Mouse (Mus musculus) liver, embryonic 11.5 days (tissue): ENCODE measurements around the gene Ptprd. TPM values are rescaled to one million over a fixed set of nuclear protein-coding genes. Genes with fewer than 3 reads are reported as not detected.

ENCODE experiments used
- ATAC-seq: fragments of 200-750 bp; cut with Nextera tagmentation; replicated peaks from 2 replicates; pipeline ENCODE4 v1.8.0; 2017; ENCODE audit warnings: moderate number of reproducible peaks, mild to moderate bottlenecking, moderate TSS enrichment, moderate library complexity; ENCODE audit not compliant: low FRiP score
- DNase-seq: peaks from one replicate; pipeline ENCODE4 v3.0.0-alpha.2; 2017; ENCODE audit warnings: low spot score
- H3K27ac ChIP-seq: fragments of 300-500 bp; sonication (generic); 2 replicates; pipeline ENCODE4 v1.5.1; 2014; ENCODE audit warnings: mild to moderate bottlenecking, low read depth, low read length, control low read depth
- H3K27me3 ChIP-seq: fragments of 300-500 bp; sonication (generic); replicated peaks from 2 replicates; pipeline ENCODE4 v1.6.1; 2014; ENCODE audit warnings: low read length, mixed read lengths; ENCODE audit not compliant: control insufficient read depth, insufficient read depth
- H3K36me3 ChIP-seq: fragments of 300-500 bp; sonication (generic); 2 replicates; pipeline ENCODE4 v1.6.1; 2014; ENCODE audit warnings: mild to moderate bottlenecking, low read length, moderate library complexity, mixed read lengths; ENCODE audit not compliant: control insufficient read depth, insufficient read depth
- H3K4me1 ChIP-seq: fragments of 300-500 bp; sonication (generic); replicated peaks from 2 replicates; pipeline ENCODE4 v1.6.1; 2014; ENCODE audit warnings: low read length, mixed read lengths; ENCODE audit not compliant: control insufficient read depth, insufficient read depth
- H3K4me2 ChIP-seq: fragments of 300-500 bp; sonication (generic); 2 replicates; pipeline ENCODE4 v1.6.1; 2014; ENCODE audit warnings: mild to moderate bottlenecking, control low read depth, moderate library complexity
- H3K4me3 ChIP-seq: fragments of 300-500 bp; sonication (generic); 2 replicates; pipeline ENCODE4 v1.5.1; 2014; ENCODE audit warnings: low read depth, low read length, control low read depth
- H3K9ac ChIP-seq: fragments of 300-500 bp; sonication (generic); 2 replicates; pipeline ENCODE4 v1.6.1; 2014; ENCODE audit warnings: low read depth, low read length, control low read depth
- H3K9me3 ChIP-seq: fragments of 300-500 bp; sonication (generic); 2 replicates; pipeline ENCODE4 v1.6.1; 2016; ENCODE audit warnings: low read length, inconsistent platforms, mixed read lengths; ENCODE audit not compliant: control insufficient read depth
- WGBS: fragments of 180-500 bp; shearing (Covaris S2); extraction: QIAGEN DNeasy Blood & Tissue Kit; methylation state at CpG from one replicate; pipeline ENCODE4 v1.1.7; 2014; 5-methylcytosine and 5-hydroxymethylcytosine counted together
- polyA plus RNA-seq: library from polyadenylated mRNA; unstranded; fragments of >200 nt; fragmentation: Nextera tagmentation; extraction: Ambion mirVana; gene quantifications from 2 replicates; pipeline ENCODE4 v1.2.1, GENCODE M21; 2014

Ptprd gene
- polyA plus RNA-seq, 1 experiment from 2014 or later: 8.4 TPM

- H3K4me1 ChIP-seq: no peaks in the 10 kb centered on the region
- no peaks in the 10 kb centered on the region for H3K9me3 ChIP-seq
- no peak overlapping the region for H3K4me3 ChIP-seq
- H3K4me2 ChIP-seq: no peak overlapping the region
- no peak for DNase-seq
- H3K9ac ChIP-seq: no peak overlapping the region
- H3K27me3 ChIP-seq: no peaks in the 10 kb centered on the region
- no peak for ATAC-seq
- no peak overlapping the region for H3K27ac ChIP-seq
- H3K36me3 ChIP-seq: no peaks in the 10 kb centered on the region
- WGBS: 82% methylated on average over 1 of the region's 1 CpGs
Observed at GRCm38 (mm10) chr4:78168447-78168846, 43.3 kb downstream of the Ptprd start.

GRCm38 (mm10) chr4:78160451-78160850 lies 51.3 kb downstream of the Ptprd start:
- Histone ChIP-seq H3K4me3 (no peak overlapping the region), H3K4me2 (no peak overlapping the region), H3K27me3 (no peaks in the 10 kb centered on the region), H3K9ac (no peak overlapping the region), H3K4me1 (no peaks in the 10 kb centered on the region), H3K36me3 (no peaks in the 10 kb centered on the region), H3K9me3 (no peaks in the 10 kb centered on the region), H3K27ac (no peak overlapping the region)
- no peak for ATAC-seq
- 84% methylated on average over 3 of the region's 3 CpGs for WGBS
- no peak for DNase-seq

GRCm38 (mm10) chr4:78150561-78150960 lies 61.2 kb downstream of the Ptprd start:
- H3K4me2 ChIP-seq: no peak overlapping the region
- 38% methylated on average over 1 of the region's 1 CpGs for WGBS
- H3K9me3 ChIP-seq: no peaks in the 10 kb centered on the region

GRCm38 (mm10) chr4:78142767-78143148 lies 69.0 kb downstream of the Ptprd start:
- Histone ChIP-seq H3K27ac (no peak overlapping the region), H3K4me1 (no peaks in the 10 kb centered on the region), H3K36me3 (no peaks in the 10 kb centered on the region), H3K4me2 (no peak overlapping the region), H3K4me3 (no peak overlapping the region), H3K9ac (no peak overlapping the region), H3K9me3 (no peaks in the 10 kb centered on the region), H3K27me3 (no peaks in the 10 kb centered on the region)
- 84% methylated on average over 1 of the region's 1 CpGs for WGBS
- no peak for DNase-seq
- no peak for ATAC-seq

More at GRCm38 (mm10) chr4:78150561-78150960, 61.2 kb downstream of the Ptprd start:
- H3K27ac ChIP-seq: no peak overlapping the region
- ATAC-seq (no peak), DNase-seq (no peak)
- H3K9ac ChIP-seq: no peak overlapping the region
- no peaks in the 10 kb centered on the region for H3K36me3 ChIP-seq
- no peaks in the 10 kb centered on the region for H3K4me1 ChIP-seq
- H3K4me3 ChIP-seq: no peak overlapping the region
- no peaks in the 10 kb centered on the region for H3K27me3 ChIP-seq

GRCm38 (mm10) chr4:78142088-78142766 lies 69.5 kb downstream of the Ptprd start:
- H3K9me3 ChIP-seq: no peaks in the 10 kb centered on the region
- H3K4me3 ChIP-seq: no peak overlapping the region
- H3K36me3 ChIP-seq: no peaks in the 10 kb centered on the region
- DNase-seq: no peak
- H3K9ac ChIP-seq: no peak overlapping the region
- no peaks in the 10 kb centered on the region for H3K4me1 ChIP-seq
- H3K4me2 ChIP-seq: no peak overlapping the region
- H3K27me3 ChIP-seq: no peaks in the 10 kb centered on the region
- ATAC-seq: no peak
- 66% methylated on average over 3 of the region's 3 CpGs for WGBS
- H3K27ac ChIP-seq: no peak overlapping the region

- Histone ChIP-seq H3K9ac (no peak overlapping the region), H3K9me3 (no peaks in the 10 kb centered on the region), H3K27me3 (no peaks in the 10 kb centered on the region), H3K27ac (no peak overlapping the region), H3K36me3 (no peaks in the 10 kb centered on the region), H3K4me3 (no peak overlapping the region), H3K4me1 (no peaks in the 10 kb centered on the region), H3K4me2 (no peak overlapping the region)
- no peak for ATAC-seq
- 72% methylated on average over 3 of the region's 3 CpGs for WGBS
- no peak for DNase-seq
Observed at GRCm38 (mm10) chr4:78110898-78111297, 100.9 kb downstream of the Ptprd start.

GRCm38 (mm10) chr4:78097526-78097925 lies 114.2 kb downstream of the Ptprd start:
- no peak overlapping the region for H3K4me2 ChIP-seq
- no peaks in the 10 kb centered on the region for H3K4me1 ChIP-seq
- no peaks in the 10 kb centered on the region for H3K9me3 ChIP-seq
- ATAC-seq: no peak
- no peak for DNase-seq
- H3K36me3 ChIP-seq: no peaks in the 10 kb centered on the region
- H3K27ac ChIP-seq: no peak overlapping the region
- H3K4me3 ChIP-seq: no peak overlapping the region
- no peak overlapping the region for H3K9ac ChIP-seq
- H3K27me3 ChIP-seq: no peaks in the 10 kb centered on the region

GRCm38 (mm10) chr4:78082744-78083143 lies 129.0 kb downstream of the Ptprd start:
- H3K9ac ChIP-seq: no peak overlapping the region
- ATAC-seq: no peak
- no peak overlapping the region for H3K27ac ChIP-seq
- H3K4me2 ChIP-seq: no peak overlapping the region
- no peaks in the 10 kb centered on the region for H3K27me3 ChIP-seq
- no peak overlapping the region for H3K4me3 ChIP-seq
- no peaks in the 10 kb centered on the region for H3K4me1 ChIP-seq
- no peaks in the 10 kb centered on the region for H3K9me3 ChIP-seq
- no peak for DNase-seq
- H3K36me3 ChIP-seq: no peaks in the 10 kb centered on the region

- Histone ChIP-seq H3K27me3 (no peaks in the 10 kb centered on the region), H3K9me3 (no peaks in the 10 kb centered on the region), H3K4me3 (no peak overlapping the region), H3K36me3 (no peaks in the 10 kb centered on the region), H3K9ac (no peak overlapping the region), H3K4me2 (no peak overlapping the region), H3K27ac (no peak overlapping the region), H3K4me1 (no peaks in the 10 kb centered on the region)
- DNase-seq (no peak), ATAC-seq (no peak)
Observed at GRCm38 (mm10) chr4:78077499-78077898, 134.3 kb downstream of the Ptprd start.
